Mouse (Mus musculus): ENCODE measurements around the gene Klra17.
"Not testable (repeated sequence)": the region's sequence is repeated elsewhere in the genome, so short reads cannot be mapped to it uniquely, and the experiment has no call there.

Gene Klra17

DNA sequence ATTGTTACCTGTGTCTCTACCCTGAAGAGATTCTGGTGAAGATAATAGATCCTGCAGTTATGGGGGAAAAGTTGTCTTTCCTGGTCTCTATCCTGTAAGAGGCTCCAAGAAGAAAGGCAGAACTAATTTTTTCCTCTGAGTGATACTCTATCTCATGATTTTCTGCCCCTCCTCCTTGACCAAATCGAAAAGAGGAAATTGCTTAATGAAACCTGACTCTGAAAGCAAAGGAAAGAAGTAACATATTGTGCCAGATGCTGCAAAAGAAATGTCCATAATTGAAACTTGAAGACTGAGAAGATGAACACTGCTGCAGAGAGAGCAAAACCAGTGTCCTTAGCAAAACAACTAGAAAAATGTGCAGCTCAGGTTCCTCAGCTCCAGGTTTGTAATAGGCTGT is at the start of gene Klra17:
TSS of gene Klra17 (minus strand) at position 124 of the 400 bp plus-strand sequence.
- DNase-seq (ENCODE audit: extremely low spot score): no peak

GRCm38 (mm10) chr6:129917476-129917946 is 41.0 kb upstream of the Klra17 start, which contains the start of gene Klra5:
Klra5 (minus strand) TSS chr6:129917650.
- not testable (repeated sequence) for DNase-seq (ENCODE audit: extremely low spot score)

DNA sequence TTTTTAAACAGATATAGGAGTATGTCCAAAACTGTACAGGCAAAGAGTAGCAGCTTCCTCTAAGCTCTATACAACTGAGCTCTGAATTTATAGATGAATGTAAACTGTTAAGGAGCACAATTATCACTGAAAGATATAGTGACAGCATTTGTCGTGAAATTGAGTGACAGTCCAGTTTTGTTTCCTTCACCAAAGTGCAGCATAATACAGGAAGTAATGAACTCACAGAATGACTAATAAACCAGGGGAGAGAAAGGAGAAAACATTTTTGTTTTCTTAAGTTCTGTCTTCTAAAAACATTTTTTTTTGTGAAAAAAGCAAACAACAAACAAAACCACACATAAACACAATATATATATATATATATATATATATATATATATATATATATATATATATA is 40.5 kb upstream of the Klra17 start:
- no peak for DNase-seq (ENCODE audit: extremely low spot score)

- no peak for DNase-seq (ENCODE audit: extremely low spot score)
These were observed 6.1 kb upstream of the Klra17 start for GRCm38 (mm10) chr6:129882525-129882924.

- DNase-seq (ENCODE audit: extremely low spot score): not testable (repeated sequence)
These were observed 14.1 kb downstream of the Klra17 start, which contains the start of gene Gm17631 for GRCm38 (mm10) chr6:129862349-129862748. Gm17631 (plus strand) TSS chr6:129862649.

- DNase-seq (ENCODE audit: extremely low spot score): no peak
These were observed 50.9 kb downstream of the Klra17 start for GRCm38 (mm10) chr6:129825559-129825958.

DNA sequence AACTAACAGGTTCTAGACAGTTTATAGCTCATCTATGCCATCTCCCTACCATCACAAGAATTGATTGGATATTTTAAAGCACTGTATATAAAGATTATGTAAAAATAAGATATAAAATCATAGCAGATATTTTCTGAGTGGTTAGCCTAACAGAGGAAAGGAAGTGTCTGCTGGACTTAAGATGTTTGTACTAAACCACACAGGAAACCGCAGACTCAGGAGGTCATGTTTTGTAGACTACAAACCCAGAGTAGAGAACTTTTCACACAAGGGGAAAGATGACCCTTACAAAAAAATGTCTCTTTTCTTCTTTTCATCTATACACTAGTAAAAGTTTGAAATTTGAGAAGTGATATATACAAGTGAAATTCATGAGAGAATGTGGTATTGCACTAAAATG is 52.5 kb downstream of the Klra17 start:
- no peak for DNase-seq (ENCODE audit: extremely low spot score)

- no peak for DNase-seq (ENCODE audit: extremely low spot score)
These were observed 58.7 kb downstream of the Klra17 start for GRCm38 (mm10) chr6:129817731-129818130.

DNA sequence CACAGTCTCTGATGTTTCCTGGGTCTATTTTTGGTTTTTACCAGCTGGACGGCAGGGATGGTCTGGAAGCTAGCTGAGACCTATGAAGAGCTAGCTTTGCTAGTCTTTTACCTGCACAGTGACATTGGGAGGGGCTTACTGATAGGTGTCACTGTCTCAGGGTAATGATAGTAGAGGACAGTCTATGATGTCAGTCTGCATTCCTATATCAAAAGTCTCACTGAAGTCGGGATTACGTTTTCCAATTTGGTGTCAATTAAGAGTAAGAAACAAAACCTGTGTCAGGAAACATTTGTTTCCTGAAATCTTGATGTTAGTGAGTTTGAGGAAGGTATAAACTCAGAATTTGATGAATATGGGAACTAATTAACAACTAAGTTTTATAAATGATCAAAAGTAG is 92.3 kb downstream of the Klra17 start, which contains the start of gene Gm156:
TSS of gene Gm156 (minus strand) at position 101 of the 400 bp plus-strand sequence.
- DNase-seq (ENCODE audit: extremely low spot score): not testable (repeated sequence)
